Mouse (Mus musculus): ENCODE results near the gene Cfh. TPM values are rescaled to one million over a fixed set of nuclear protein-coding genes. Genes with fewer than 3 reads are reported as not detected.

The Cfh gene
- polyA plus RNA-seq (2012; rRNA removed): 5.8 and 6.1 TPM in 2 replicates

DNA sequence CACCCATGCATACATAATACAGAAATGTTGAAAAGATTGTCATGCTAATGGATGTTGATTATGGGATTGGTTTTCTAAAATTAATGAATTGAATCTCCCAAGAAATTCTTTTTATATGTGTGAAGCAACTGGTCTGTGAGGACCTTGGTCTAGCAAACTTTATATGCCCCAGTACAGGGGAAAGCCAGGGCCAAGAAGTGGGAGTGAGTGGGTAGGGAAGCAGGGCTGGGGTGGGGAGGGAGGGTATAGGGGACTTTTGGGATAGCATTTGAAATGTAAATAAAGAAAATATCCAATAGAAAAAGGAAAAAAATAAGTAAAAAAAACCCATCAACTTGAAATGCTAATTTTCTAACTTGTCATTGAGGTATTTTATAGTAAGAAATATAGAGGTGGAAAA is at the start of gene Cfh:
Gene Cfh, minus strand, starts transcription at position 101 of the 400 bp plus-strand sequence.

Other genes with a start within 250 kb of the Cfh start
- 0.05 and 0.07 TPM in 2 replicates for gene Kcnt2, start 62.4 kb upstream of the Cfh start, polyA plus RNA-seq (2012; rRNA removed)

Measured in liver, embryonic 14 days (tissue).